Mouse (Mus musculus): ENCODE measurements around the gene Arhgef10l.
A peak's percentile ranks its signal among the peaks of the same experiment; 100 is the strongest.

Gene Arhgef10l

GRCm38 (mm10) chr4:140665760-140666159, at the start of gene Arhgef10l:
Gene Arhgef10l, minus strand, starts transcription at chr4:140666012.
- peak; percentile 62 to 71 for DNase-seq

DNA sequence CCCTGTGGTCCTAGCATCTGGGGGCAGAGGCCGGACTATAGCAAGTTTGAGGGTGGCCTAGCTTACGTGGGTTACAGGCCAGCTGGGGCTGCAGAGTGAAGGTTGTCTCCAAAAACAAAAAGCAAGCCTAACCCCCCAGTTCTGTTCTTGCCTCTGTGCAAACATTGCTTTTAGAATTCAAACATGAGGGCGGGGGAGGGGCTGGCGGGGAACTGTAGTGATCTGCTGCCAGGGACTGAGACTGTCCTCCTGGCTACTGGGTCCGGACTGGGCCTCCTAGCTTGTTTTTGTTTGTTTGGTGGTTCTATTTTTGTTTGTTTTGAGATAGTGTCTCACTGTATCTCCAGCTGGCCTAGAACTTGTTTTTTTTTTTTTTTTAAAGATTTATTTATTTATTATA, 48.8 kb upstream of the Arhgef10l start:
- no peak for DNase-seq

GRCm38 (mm10) chr4:140713480-140714365, 47.9 kb upstream of the Arhgef10l start:
- DNase-seq, result peak; percentile 99

- DNase-seq, result no peak
These were observed 45.5 kb upstream of the Arhgef10l start for GRCm38 (mm10) chr4:140711360-140711759.

GRCm38 (mm10) chr4:140710781-140711180, 45.0 kb upstream of the Arhgef10l start:
- DNase-seq, result no peak

DNA sequence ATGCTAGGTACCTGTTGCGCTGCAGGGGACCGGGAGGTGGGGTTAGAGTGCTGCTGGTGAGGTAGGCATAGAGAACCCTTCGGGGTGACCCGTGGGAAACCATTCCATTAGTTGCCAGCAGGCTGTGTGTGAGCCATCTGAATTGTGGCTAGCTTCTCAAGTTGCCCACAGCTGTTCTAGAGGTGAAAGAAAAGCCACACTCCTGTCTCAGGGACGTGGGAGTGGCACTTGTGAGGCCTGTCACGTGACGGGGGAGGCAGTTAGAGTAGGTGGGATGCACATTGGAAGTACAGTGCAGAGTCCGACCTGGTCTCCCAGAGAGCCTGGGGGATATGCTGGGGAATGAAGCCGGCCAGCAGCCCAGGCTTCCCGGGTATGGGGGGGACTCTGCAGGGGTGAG, 43.8 kb upstream of the Arhgef10l start:
- no peak for DNase-seq

DNA sequence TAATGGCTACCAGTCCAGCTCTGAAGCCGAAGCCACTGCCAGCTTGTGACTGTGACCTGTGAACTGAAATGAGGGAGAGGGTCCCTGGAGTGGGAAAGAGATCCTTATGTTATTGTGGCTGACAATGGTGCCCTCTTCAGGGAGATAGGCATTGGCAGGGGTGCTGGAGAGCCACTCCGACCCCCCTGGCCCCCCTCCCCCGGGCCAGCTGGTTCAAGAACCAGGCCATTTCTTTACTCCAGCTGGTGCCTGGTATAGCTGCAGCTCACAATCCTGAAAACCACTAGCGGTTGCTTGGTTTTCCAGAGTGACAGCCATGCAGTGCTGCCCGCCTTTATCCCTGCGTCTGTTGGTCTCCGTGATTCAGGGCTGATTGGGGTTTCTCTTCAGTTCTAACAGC, 43.3 kb upstream of the Arhgef10l start:
- no peak for DNase-seq

DNA sequence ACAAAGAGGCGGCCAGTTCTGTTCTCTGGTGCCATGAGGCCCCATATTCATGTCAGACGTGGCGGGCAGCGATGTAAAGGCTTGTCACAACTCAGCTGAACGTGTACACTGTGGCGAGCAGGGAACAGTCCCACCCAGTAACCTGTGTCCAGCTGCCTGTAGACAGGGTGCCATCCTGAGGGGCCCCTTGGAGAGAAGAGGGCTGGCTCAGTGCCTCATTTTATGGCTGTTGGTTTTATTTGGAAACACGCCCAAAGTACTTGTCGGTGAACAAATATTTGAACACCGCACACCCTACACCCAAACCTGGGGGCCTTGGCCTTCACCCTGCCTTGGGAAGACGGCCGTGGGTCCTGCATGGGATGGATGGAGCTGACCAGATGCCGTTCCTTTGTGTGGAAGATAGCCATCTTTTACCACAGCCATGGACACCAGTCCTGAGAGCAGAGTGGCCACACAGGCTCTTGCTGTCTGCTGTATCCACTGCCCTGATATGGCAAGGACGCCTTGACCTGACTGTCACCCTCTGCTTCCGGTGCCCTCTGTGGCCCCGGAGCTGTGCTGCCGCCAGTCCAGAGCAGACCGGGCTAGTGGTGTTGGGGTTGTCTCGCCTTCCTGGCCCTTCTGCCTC, 42.6 kb upstream of the Arhgef10l start:
- no peak for DNase-seq

DNA sequence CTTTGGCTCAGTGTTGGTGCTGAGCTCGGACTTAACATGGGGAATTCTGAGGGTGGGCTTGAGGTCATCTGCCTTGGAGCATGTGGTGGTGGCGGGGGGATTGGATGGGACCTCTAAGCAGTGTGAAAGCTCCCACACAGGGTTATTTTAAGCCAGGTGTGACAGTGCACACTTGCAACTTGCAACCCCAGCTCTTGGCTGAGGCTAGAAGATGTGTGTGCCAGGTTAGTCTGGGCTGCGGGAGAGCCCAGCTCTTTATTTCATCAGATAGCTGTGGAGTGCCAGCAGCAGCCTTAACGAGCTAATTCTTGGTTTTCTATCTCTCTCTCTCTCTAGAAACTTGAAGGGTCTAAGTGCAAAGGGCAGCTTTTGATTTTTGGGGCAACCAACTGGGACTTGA, 41.8 kb upstream of the Arhgef10l start:
- DNase-seq, result no peak

DNA sequence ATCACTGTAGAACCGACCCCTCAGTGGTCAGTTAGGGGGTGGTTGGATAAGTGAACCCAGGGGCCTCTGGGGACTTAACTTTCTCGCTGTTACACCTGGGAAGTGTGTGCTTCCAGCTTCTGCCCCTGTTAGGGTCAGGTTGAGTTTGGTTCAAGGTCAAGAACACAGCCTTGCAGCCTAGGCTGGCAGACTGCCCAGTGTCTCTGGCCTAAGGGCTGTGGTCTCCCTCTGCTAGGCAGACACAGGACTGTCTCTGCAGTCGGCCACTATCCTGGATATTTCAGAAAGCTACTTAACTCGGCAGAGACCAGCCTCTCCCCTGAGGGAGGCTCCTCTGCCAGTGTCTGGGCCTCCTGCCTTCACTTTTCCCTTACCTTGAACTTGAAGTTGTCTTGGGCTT, 38.4 kb upstream of the Arhgef10l start:
- no peak for DNase-seq

GRCm38 (mm10) chr4:140703636-140704035, 37.8 kb upstream of the Arhgef10l start:
- no peak for DNase-seq

GRCm38 (mm10) chr4:140702611-140703327, 37.0 kb upstream of the Arhgef10l start:
- DNase-seq, result peak; percentile 75 to 93

DNA sequence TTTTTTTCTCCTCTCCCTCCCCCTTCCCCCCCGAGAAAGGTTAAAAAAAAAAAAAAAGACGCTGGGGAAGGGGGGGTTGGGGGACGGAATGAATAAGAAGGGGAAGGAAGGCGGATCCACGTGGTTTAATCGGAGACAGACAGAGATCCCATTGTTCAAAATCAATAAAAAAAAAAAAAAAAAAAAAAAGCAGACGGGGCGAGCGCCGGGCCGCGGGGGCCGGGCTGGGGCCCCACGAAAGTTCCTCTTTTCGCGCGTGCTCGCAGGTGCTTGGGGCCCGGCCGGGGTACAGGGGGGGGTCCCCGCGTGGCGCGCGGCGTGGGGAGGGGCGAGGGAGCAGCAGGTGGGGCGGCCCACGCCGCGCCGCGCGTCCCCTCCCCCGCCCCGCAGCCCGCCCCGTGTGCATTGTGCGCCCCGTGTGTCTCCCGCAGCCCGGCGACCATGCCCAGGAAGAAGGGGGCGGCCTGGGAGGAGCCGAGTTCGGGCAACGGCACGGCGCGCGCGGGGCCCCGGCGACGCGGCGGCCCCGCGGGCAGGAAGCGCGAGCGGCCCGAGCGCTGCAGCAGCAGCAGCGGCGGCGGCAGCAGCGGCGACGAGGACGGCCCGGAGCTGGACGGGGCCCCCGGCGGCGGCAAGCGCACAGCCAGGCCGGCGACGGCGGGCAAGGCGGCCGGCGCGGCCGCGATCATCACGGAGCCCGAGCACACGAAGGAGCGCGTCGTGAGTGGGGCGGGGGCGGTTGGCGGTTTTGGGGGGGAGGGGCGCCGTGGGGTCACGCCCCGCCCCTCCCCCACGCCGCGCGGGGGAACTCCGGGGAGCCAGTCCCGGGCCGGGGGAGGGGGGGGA, 36.1 kb upstream of the Arhgef10l start:
- no peak for DNase-seq

GRCm38 (mm10) chr4:140701049-140701715, 35.4 kb upstream of the Arhgef10l start:
- DNase-seq, result peak; percentile 70 to 90

- no peak for DNase-seq
These were observed 34.6 kb upstream of the Arhgef10l start, which contains the start of gene Rcc2 for GRCm38 (mm10) chr4:140700269-140701018. Gene Rcc2, plus strand, starts transcription at chr4:140700541.

GRCm38 (mm10) chr4:140699441-140700127, 33.8 kb upstream of the Arhgef10l start:
- peak; percentile 68 to 75 for DNase-seq

DNA sequence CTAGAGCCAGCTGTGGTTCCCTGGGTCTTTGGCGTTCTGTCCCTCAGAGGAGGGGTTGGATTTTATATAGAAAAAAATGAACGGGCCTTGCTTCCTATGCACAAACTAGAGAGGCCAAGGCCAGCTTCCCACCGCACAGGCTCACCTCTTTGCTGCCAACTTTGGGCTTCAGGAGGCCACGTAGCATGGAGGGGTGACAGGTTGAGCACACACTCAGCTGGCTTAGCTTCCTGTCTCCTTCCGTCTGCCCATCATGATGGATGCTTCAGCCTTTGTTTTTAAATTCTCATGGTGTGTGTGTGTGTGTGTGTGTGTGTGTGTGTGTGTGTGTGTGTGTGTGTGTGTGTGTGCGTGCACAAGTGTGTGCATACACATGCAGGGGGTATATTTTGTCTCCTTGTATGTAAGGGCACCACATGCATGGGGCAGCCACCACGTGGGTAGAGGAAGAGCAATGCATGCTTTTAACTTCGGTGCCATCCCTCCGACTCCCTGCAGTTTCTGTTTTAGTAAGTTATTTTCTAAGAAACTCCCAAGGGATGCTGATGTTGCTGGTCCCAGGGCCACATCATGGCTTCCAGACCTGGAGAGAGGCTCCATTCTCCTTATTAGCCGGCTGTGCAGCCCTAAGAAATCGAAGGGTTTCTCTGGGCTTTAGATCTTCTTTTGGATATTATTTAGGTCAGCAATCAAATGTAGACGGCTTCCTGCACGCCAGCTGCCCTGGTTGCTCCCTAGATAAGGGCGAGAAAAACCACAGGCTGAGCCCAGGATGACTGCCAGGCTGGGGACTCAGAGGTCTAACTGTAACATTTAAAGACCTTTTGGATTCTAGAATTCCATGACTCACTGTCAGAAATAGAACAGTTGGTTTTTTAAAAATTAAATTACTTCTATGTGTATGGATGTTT, 30.1 kb upstream of the Arhgef10l start:
- DNase-seq, result no peak

- no peak for DNase-seq
These were observed 29.3 kb upstream of the Arhgef10l start for GRCm38 (mm10) chr4:140695146-140695545.

GRCm38 (mm10) chr4:140694551-140695060, 28.8 kb upstream of the Arhgef10l start:
- no peak for DNase-seq

Data from cerebellum, adult 18-20 months (tissue).